ENCODE assay signal across 11 mouse cellular contexts in the genomic region with DNA sequence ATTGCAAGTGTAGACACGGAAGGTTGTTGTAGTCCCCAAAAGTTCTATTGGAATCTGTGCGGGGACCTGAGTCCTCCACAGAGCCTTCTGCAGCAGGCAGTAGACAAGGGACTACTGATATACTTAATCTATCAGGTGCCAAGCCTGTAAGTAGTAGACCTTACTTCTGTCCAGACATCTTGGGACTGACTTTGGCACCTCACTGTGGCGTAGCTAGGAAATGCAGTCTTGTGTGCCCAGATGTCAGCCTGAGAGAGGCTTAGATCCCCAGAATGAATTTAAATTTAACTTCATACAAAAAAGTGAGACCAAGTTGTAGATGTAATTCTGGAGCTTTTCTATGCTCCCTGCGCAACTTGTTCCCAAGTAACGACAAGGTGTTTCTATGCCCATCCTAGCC. TPM values are rescaled to one million over a fixed set of nuclear protein-coding genes. Genes with fewer than 3 reads are reported as not detected.
DNase-seq lines count a peak whose midpoint lies in the region; ATAC-seq and TF ChIP-seq lines count a peak whose summit lies in the region.
"Had no signal": no experiment of that assay in that cellular context is flagged by ENCODE, and none has a peak within 500 bp of the region (broad histone marks: within the 10 kb centered on the region; RNA-seq: fewer than 3 reads in every experiment).

No protein-coding gene starts in this region.

- no peak overlapping the region for H3K9ac ChIP-seq in stomach, postnatal 0 days (ENCODE audit: low read length)

- intact Hi-C loops in heart, postnatal 10 days (cut with DNase I) = no loop called here

- 0 out of 2 replicates have a peak, but pooled peaks cover 6% of the 10 kb centered on the region for H3K27me3 ChIP-seq in heart, embryonic 10.5 days (ENCODE audit: insufficient read depth, poor library complexity, severe bottlenecking)
- no peaks in the 10 kb centered on the region for H3K27me3 ChIP-seq in stomach, postnatal 0 days (ENCODE audit: control insufficient read depth, insufficient read depth, low read length)

- ATAC-seq in CD4-positive, CD25-positive, alpha-beta regulatory T cell, adult 4 months = no peak
- no peak for ATAC-seq in stomach, postnatal 0 days (ENCODE audit: low FRiP score, low TSS enrichment)

- H3K27ac ChIP-seq in heart, embryonic 10.5 days = no peak overlapping the region
- H3K27ac ChIP-seq in stomach, postnatal 0 days (replicated peaks) = no peak overlapping the region
- H3K27ac ChIP-seq: hindbrain, embryonic 10.5 days had no signal

- H3K4me2 ChIP-seq in stomach, postnatal 0 days (replicated peaks; ENCODE audit: low read depth) = no peak overlapping the region

- WGBS in heart, embryonic 10.5 days = 85% methylated on average over 5 of the region's 5 CpGs
- 91% methylated on average over 5 of the region's 5 CpGs for WGBS in stomach, postnatal 0 days

- TF ChIP-seq EP300 in stomach, postnatal 0 days (optimal IDR thresholded peaks at IDR 0.05) = no peak

- TF ChIP-seq CTCF in stomach, postnatal 0 days (IDR thresholded peaks at IDR 0.05; ENCODE audit: low read depth) = peak; percentile 45

- H3K4me1 ChIP-seq in heart, embryonic 10.5 days = no peaks in the 10 kb centered on the region
- no peaks in the 10 kb centered on the region for H3K4me1 ChIP-seq in stomach, postnatal 0 days (replicated peaks; ENCODE audit: control insufficient read depth, insufficient read depth)
- H3K4me1 ChIP-seq: hindbrain, embryonic 10.5 days had no signal

- H3K4me3 ChIP-seq in heart, embryonic 10.5 days = no peak overlapping the region
- H3K4me3 ChIP-seq in stomach, postnatal 0 days (ENCODE audit: low read depth, low read length) = no peak overlapping the region
- H3K4me3 ChIP-seq: hindbrain, embryonic 10.5 days had no signal

- no peaks in the 10 kb centered on the region for H3K36me3 ChIP-seq in heart, embryonic 10.5 days
- no peaks in the 10 kb centered on the region for H3K36me3 ChIP-seq in stomach, postnatal 0 days (ENCODE audit: control insufficient read depth, insufficient read depth, low read length)
- H3K36me3 ChIP-seq: hindbrain, embryonic 10.5 days had no signal

- DNase-seq in CD4-positive, CD25-positive, alpha-beta regulatory T cell, adult 2 months (ENCODE audit: low read depth, low spot score) = peak; percentile 1
- peak; percentile 18 to 24 for DNase-seq in heart, postnatal 10 days
- no peak for DNase-seq in heart, embryonic 10.5 days (ENCODE audit: low spot score)
- peak; percentile 14 for DNase-seq in ovary, postnatal 36 days (ENCODE audit: low spot score)
- DNase-seq in ovary, postnatal 10 days (ENCODE audit: low spot score) = no peak
- no peak for DNase-seq in stomach, postnatal 0 days (ENCODE audit: low spot score)
- DNase-seq in spleen, postnatal 14 days (ENCODE audit: low spot score in 2 of 2) = no peak
- DNase-seq: gastrocnemius, postnatal 25 days; thymus, adult 2 months had no signal

- no peaks in the 10 kb centered on the region for H3K9me3 ChIP-seq in heart, embryonic 10.5 days
- H3K9me3 ChIP-seq in stomach, postnatal 0 days (ENCODE audit: control insufficient read depth, low read length) = no peaks in the 10 kb centered on the region
- H3K9me3 ChIP-seq: hindbrain, embryonic 10.5 days had no signal

RNA-seq across cellular contexts. Expression of gene Aox3, which starts 33.2 kb away (rescaled TPM):
- not detected for polyA plus RNA-seq in CD4-positive, CD25-positive, alpha-beta regulatory T cell, adult 4 months (2017; shearing (Covaris generic))
- total RNA-seq in heart, postnatal 10 days (2021) = under 1 TPM; 0.22 to 0.47 TPM
- polyA plus RNA-seq in heart, embryonic 10.5 days (2016; fragmentation: Nextera tagmentation; extraction: Ambion mirVana) = 0.04 TPM in 1 of 2 replicates, not detected in the other
- 0.62 and 0.70 TPM in 2 replicates for polyA plus RNA-seq in stomach, postnatal 0 days (2015; fragmentation: Nextera tagmentation; extraction: Ambion mirVana)

RNA-seq across cellular contexts. Expression of gene Aox1, which starts 50.0 kb away (rescaled TPM):
- polyA plus RNA-seq in CD4-positive, CD25-positive, alpha-beta regulatory T cell, adult 4 months (2017; shearing (Covaris generic)) = under 1 TPM in 1 of 2 experiments, not detected in 1; 0.08 TPM
- 1 to 10 TPM; 2.7 to 2.9 TPM for total RNA-seq in heart, postnatal 10 days (2021)
- polyA plus RNA-seq in heart, embryonic 10.5 days (2016; fragmentation: Nextera tagmentation; extraction: Ambion mirVana) = 0.33 and 0.64 TPM in 2 replicates
- polyA plus RNA-seq in stomach, postnatal 0 days (2015; fragmentation: Nextera tagmentation; extraction: Ambion mirVana) = 0.15 and 0.22 TPM in 2 replicates

Comparison
In these comparisons a context has a peak if more than half of its experiments do, and no peak if none do; other contexts are left out.
1. DNase-seq: peak in CD4-positive, CD25-positive, alpha-beta regulatory T cell, adult 2 months (single experiment), heart, postnatal 10 days (2 of 2) and ovary, postnatal 36 days (single experiment); none in heart, embryonic 10.5 days (single experiment), ovary, postnatal 10 days (single experiment), stomach, postnatal 0 days (single experiment) and spleen, postnatal 14 days (0 of 2).